Mouse (Mus musculus) stomach, postnatal 0 days (tissue): ENCODE results near the gene Dcun1d4.

Experiments used
- CTCF ChIP-seq: IDR thresholded peaks from 2 replicates; pipeline ENCODE4 v1.5.1; 2016; ENCODE audit warnings: antibody characterized with exemption, low read depth, mild to moderate bottlenecking, moderate library complexity
- EP300 ChIP-seq: optimal IDR thresholded peaks from 2 replicates; pipeline ENCODE3; 2016; ENCODE audit warnings: antibody characterized with exemption

- TF ChIP-seq CTCF: no peak
- TF ChIP-seq EP300: no peak
Observed at GRCm38 (mm10) chr5:73558756-73559155, 78.0 kb downstream of the Dcun1d4 start.
